11 mouse cellular contexts compared by ENCODE assay signal in genomic region chr13:51221425-51222160, GRCm38 (mm10). TPM values are rescaled to one million over a fixed set of nuclear protein-coding genes. Genes with fewer than 3 reads are reported as not detected.
A peak's percentile ranks its signal among the peaks of the same experiment; 100 is the strongest.
DNase-seq lines count a peak whose midpoint lies in the region; ATAC-seq and TF ChIP-seq lines count a peak whose summit lies in the region.
"Had no signal": no experiment of that assay in that cellular context is flagged by ENCODE, and none has a peak within 500 bp of the region (broad histone marks: within the 10 kb centered on the region; RNA-seq: fewer than 3 reads in every experiment).

No protein-coding gene starts in this region.

- TF ChIP-seq CTCF in CH12.LX (conservative IDR thresholded peaks at IDR 0.05 in 1 of 2, IDR thresholded peaks at IDR 0.05 in 1 of 2; ENCODE audit: low read depth in 2 of 2, low read length in 2 of 2): no peak

- in situ Hi-C loops in CH12.LX (cut with MboI; ENCODE audit: low pct_ligation_motif_present, low pct_unique_long_range_greater_than_20kb, low sequenced_read_pairs): no loop called here

- no peak for DNase-seq in hindbrain, embryonic 11.5 days (ENCODE audit: low spot score)
- no peak for DNase-seq in CH12.LX (ENCODE audit: extremely low read depth)
- DNase-seq in adrenal gland, postnatal 10 days: peak; percentile 40
- peak; percentile 22 for DNase-seq in gastrocnemius, postnatal 25 days
- DNase-seq in cerebellum, postnatal 25 days: no peak
- no peak for DNase-seq in cerebellum, adult 9-10 months
- DNase-seq: heart, postnatal 4 days; thymus, adult 18-20 months had no signal

- dilution Hi-C loops in CH12.LX (cut with MboI; ENCODE audit: extremely low pct_ligation_motif_present, extremely low pct_unique_long_range_greater_than_20kb, low sequenced_read_pairs): no loop called here

- H3K9me3 ChIP-seq in hindbrain, embryonic 16.5 days (ENCODE audit: control insufficient read depth, low read length): no peaks in the 10 kb centered on the region
- H3K9me3 ChIP-seq in hindbrain, embryonic 11.5 days (ENCODE audit: control insufficient read depth, low read length): no peaks in the 10 kb centered on the region
- H3K9me3 ChIP-seq in CH12.LX (replicated peaks; ENCODE audit: low read length): peaks cover 4% of the 10 kb centered on the region

- no peaks in the 10 kb centered on the region for H3K36me3 ChIP-seq in hindbrain, embryonic 16.5 days (ENCODE audit: control insufficient read depth, insufficient read depth, low read length)
- no peaks in the 10 kb centered on the region for H3K36me3 ChIP-seq in hindbrain, embryonic 11.5 days (ENCODE audit: control insufficient read depth, insufficient read depth, low read length)
- no peaks in the 10 kb centered on the region for H3K36me3 ChIP-seq in CH12.LX (replicated peaks in 1 of 2; ENCODE audit: control insufficient read depth in 1 of 2, insufficient read depth in 1 of 2, low read length in 1 of 2)
- H3K36me3 ChIP-seq: G1E had no signal

- TF ChIP-seq EP300 in CH12.LX (IDR thresholded peaks at IDR 0.05; ENCODE audit: low read length): no peak

- TF ChIP-seq POLR2A in CH12.LX (IDR thresholded peaks at IDR 0.05; ENCODE audit: low read depth, low read length): no peak

- no peak overlapping the region for H3K4me2 ChIP-seq in hindbrain, embryonic 16.5 days (ENCODE audit: low read length)
- no peak overlapping the region for H3K4me2 ChIP-seq in hindbrain, embryonic 11.5 days (replicated peaks; ENCODE audit: low read depth, low read length)
- H3K4me2 ChIP-seq in CH12.LX (ENCODE audit: insufficient read depth, low read depth, poor library complexity, severe bottlenecking): no peak overlapping the region

- no peaks in the 10 kb centered on the region for H3K79me2 ChIP-seq in CH12.LX (replicated peaks; ENCODE audit: control insufficient read depth, extremely low read depth, insufficient read depth, poor library complexity, severe bottlenecking)

- H3K27ac ChIP-seq in hindbrain, embryonic 16.5 days (ENCODE audit: low read depth, low read length): no peak overlapping the region
- H3K27ac ChIP-seq in hindbrain, embryonic 11.5 days (ENCODE audit: low read depth, low read length): no peak overlapping the region
- H3K27ac ChIP-seq in CH12.LX (ENCODE audit: insufficient read depth, low read depth): no peak overlapping the region

- no peak for TF ChIP-seq RAD21 in CH12.LX (IDR thresholded peaks at IDR 0.05; ENCODE audit: low read depth, low read length)

- WGBS in hindbrain, embryonic 16.5 days: 67% methylated on average over 12 of the region's 12 CpGs
- 60% methylated on average over 12 of the region's 12 CpGs for WGBS in hindbrain, embryonic 11.5 days

- 0 out of 2 replicates have a peak, but pooled peaks have one; percentile 4 for ATAC-seq in hindbrain, embryonic 16.5 days
- no peak for ATAC-seq in hindbrain, embryonic 11.5 days (ENCODE audit: low FRiP score)

- H3K4me3 ChIP-seq in hindbrain, embryonic 16.5 days (ENCODE audit: low read length): no peak overlapping the region
- no peak overlapping the region for H3K4me3 ChIP-seq in hindbrain, embryonic 11.5 days (ENCODE audit: low read depth, low read length)
- H3K4me3 ChIP-seq in CH12.LX (replicated peaks in 1 of 3; ENCODE audit: low read depth in 2 of 3, low read length in 2 of 3, poor library complexity in 1 of 3): no peak overlapping the region

- no peaks in the 10 kb centered on the region for H3K27me3 ChIP-seq in hindbrain, embryonic 16.5 days (replicated peaks; ENCODE audit: control insufficient read depth, insufficient read depth, low read length)
- no peaks in the 10 kb centered on the region for H3K27me3 ChIP-seq in hindbrain, embryonic 11.5 days (ENCODE audit: control insufficient read depth, insufficient read depth, low read length)
- no peaks in the 10 kb centered on the region for H3K27me3 ChIP-seq in CH12.LX (replicated peaks)

- H3K9ac ChIP-seq in hindbrain, embryonic 16.5 days (ENCODE audit: low read depth, low read length): no peak overlapping the region
- no peak overlapping the region for H3K9ac ChIP-seq in hindbrain, embryonic 11.5 days (ENCODE audit: low read depth, low read length)
- no peak overlapping the region for H3K9ac ChIP-seq in CH12.LX (ENCODE audit: insufficient read depth, low read depth)

- H3K4me1 ChIP-seq in hindbrain, embryonic 16.5 days (ENCODE audit: control insufficient read depth, insufficient read depth, low read depth, low read length): no peaks in the 10 kb centered on the region
- 0 out of 2 replicates have a peak, but pooled peaks cover 2% of the 10 kb centered on the region for H3K4me1 ChIP-seq in hindbrain, embryonic 11.5 days (replicated peaks; ENCODE audit: control insufficient read depth, insufficient read depth, low read length)
- peaks cover 3 to 45% of the 10 kb centered on the region in 2 experiments for H3K4me1 ChIP-seq in CH12.LX (ENCODE audit: control insufficient read depth in 1 of 2, insufficient read depth in 2 of 2)

TF ChIP-seq in CH12.LX, 34 proteins besides CTCF, POLR2A, EP300 and RAD21:
- no peak for TF ChIP-seq HCFC1 (IDR thresholded peaks at IDR 0.05; ENCODE audit: low read depth, low read length)
- 0 out of 2 replicates have a peak, but pooled peaks have one; percentile 35 for TF ChIP-seq MAFK (IDR thresholded peaks at IDR 0.05; ENCODE audit: insufficient replicate concordance, low read length)

RNA-seq across cellular contexts. Expression of gene Nxnl2, which starts 50.8 kb away (rescaled TPM):
- polyA plus RNA-seq in hindbrain, embryonic 16.5 days (2015; fragmentation: Nextera tagmentation; extraction: Ambion mirVana): 4.1 and 6.0 TPM in 2 replicates
- polyA plus RNA-seq in hindbrain, embryonic 11.5 days (2014; fragmentation: Nextera tagmentation; extraction: Ambion mirVana): 0.39 and 0.43 TPM in 2 replicates
- total RNA-seq in CH12.LX (2012; rRNA removed) (0.21 and 0.25 TPM in 2 replicates), CH12.LX (2014; rRNA removed) (0.30 TPM in 1 of 2 replicates, not detected in the other)
- polyA plus RNA-seq in CH12.LX (2012; ENCODE audit: insufficient read length, low read depth): 0.25 TPM in 1 of 2 replicates, not detected in the other
- under 1 TPM; 0.81 to 0.91 TPM for total RNA-seq in adrenal gland, postnatal 10 days (2021)
- not detected for total RNA-seq in gastrocnemius, postnatal 25 days (2021)
- total RNA-seq: megakaryocyte-erythroid progenitor cell, adult 5-6 weeks had no signal
- polyA plus RNA-seq: G1E had no signal

Comparison
In these comparisons a context has a peak if more than half of its experiments do, and no peak if none do; other contexts are left out.
1. DNase-seq: peak in adrenal gland, postnatal 10 days (single experiment) and gastrocnemius, postnatal 25 days (single experiment); none in hindbrain, embryonic 11.5 days (single experiment), CH12.LX (single experiment), cerebellum, postnatal 25 days (0 of 2) and cerebellum, adult 9-10 months (single experiment).